Mouse (Mus musculus): ENCODE results near the gene Gpr146.
A peak's percentile ranks its signal among the peaks of the same experiment; 100 is the strongest.

DNA sequence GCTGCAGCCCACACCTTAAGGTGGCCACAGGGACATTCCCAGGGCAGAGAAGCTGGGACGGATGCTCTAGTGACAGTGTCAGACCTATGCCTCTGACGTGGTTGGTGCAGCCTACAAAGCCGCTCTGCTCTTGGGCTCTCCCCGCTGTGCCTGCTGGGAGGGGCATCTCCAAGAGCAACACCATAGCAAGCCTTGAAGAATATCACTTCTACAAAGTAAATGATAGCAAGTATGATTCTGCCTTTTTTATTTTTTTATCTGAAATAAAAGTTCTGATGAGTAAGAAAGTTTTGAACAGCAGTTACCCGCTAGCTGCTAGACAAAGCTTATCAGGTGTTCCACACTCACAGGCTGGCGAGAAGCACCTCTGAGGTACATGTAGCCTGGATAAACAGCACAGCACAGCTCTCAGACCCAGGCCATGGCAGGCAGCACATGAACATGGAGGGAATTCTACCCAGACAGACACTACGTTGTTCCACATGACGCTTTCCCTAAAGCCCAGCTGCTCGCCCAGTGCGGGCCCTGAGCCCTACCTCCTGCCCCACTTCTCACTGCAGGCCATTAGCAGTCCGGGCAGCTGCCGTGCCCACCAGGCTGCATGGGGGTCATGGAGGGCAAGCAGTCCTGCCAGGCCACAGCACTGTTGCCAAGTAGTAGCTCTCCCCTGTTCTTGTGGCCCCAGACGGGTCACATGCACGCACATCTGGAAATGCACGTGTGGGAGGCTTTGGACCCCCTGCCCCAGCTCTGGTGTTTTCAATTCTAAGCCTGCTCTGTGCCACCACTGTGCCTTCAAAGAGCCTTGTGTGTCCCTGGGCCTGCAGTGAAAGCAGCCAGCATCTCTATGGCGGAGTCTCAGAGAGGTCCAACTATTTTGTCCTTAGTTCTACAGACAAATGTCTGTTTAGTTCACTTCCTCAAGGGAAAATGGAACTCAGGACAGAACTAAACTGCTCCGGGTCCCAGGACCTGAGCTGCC lies 11.5 kb downstream of the Gpr146 start:
- no peak for TF ChIP-seq CTCF (IDR thresholded peaks at IDR 0.05; ENCODE audit: low read depth, low read length)
- peak; percentile 44 for TF ChIP-seq TAL1 (conservative IDR thresholded peaks at IDR 0.05; ENCODE audit: low read depth, low read length)
